Mouse (Mus musculus) C2C12 (cell line): ENCODE results near the gene Akirin2. TPM values are rescaled to one million over a fixed set of nuclear protein-coding genes. Genes with fewer than 3 reads are reported as not detected.
A peak's percentile ranks its signal among the peaks of the same experiment; 100 is the strongest.

ENCODE experiments used
- H3K27me3 ChIP-seq: one replicate; pipeline ENCODE4 v1.6.1; 2011; ENCODE audit not compliant: control insufficient read depth, insufficient read depth, insufficient read length
- H3K36me3 ChIP-seq: one replicate; pipeline ENCODE4 v1.6.1; 2011; ENCODE audit not compliant: control insufficient read depth, insufficient read depth
- H3K4me3 ChIP-seq: one replicate; pipeline ENCODE4 v1.5.1; 2011; ENCODE audit warnings: mild to moderate bottlenecking, control low read depth; ENCODE audit not compliant: poor library complexity, insufficient read depth, severe bottlenecking
- H3K79me2 ChIP-seq: one replicate; pipeline ENCODE4 v1.6.1; 2011; ENCODE audit not compliant: control insufficient read depth, insufficient read depth
- H3K79me3 ChIP-seq: one replicate; pipeline ENCODE4 v1.6.1; 2011; ENCODE audit warnings: low read depth, control low read depth
- H3ac ChIP-seq: one replicate; pipeline ENCODE3; 2011; ENCODE audit warnings: low read depth; ENCODE audit not compliant: control insufficient read depth, insufficient read length
- CEBPB ChIP-seq: IDR thresholded peaks from one replicate; pipeline ENCODE4 v1.6.1; 2011; ENCODE audit warnings: low read depth, mild to moderate bottlenecking, control low read depth, moderate library complexity
- CTCF ChIP-seq: IDR thresholded peaks from one replicate; pipeline ENCODE4 v1.5.1; 2011; ENCODE audit not compliant: control insufficient read depth, insufficient read depth, insufficient read length
- FOSL1 ChIP-seq: IDR thresholded peaks from one replicate; pipeline ENCODE4 v1.8.0; 2011; ENCODE audit warnings: mild to moderate bottlenecking, low read length; ENCODE audit not compliant: poor library complexity, insufficient read depth, severe bottlenecking
- MAX ChIP-seq: IDR thresholded peaks from one replicate; pipeline ENCODE4 v1.6.1; 2011; ENCODE audit warnings: mild to moderate bottlenecking, control low read depth
- MYOD1 ChIP-seq: IDR thresholded peaks from one replicate; pipeline ENCODE4 v1.6.1; 2011; ENCODE audit warnings: low read depth; ENCODE audit not compliant: control insufficient read depth, insufficient read length
- MYOG ChIP-seq: IDR thresholded peaks from one replicate; pipeline ENCODE4 v1.6.1; 2011; ENCODE audit not compliant: control insufficient read depth, insufficient read length; ENCODE audit errors: extremely low read depth
- USF1 ChIP-seq: IDR thresholded peaks from one replicate; pipeline ENCODE4 v1.6.1; 2011; ENCODE audit warnings: low read depth, mild to moderate bottlenecking, control low read depth, moderate library complexity
- polyA plus RNA-seq: library from polyadenylated mRNA; unstranded; fragments of >200 nt; fragmentation: generic; extraction: Trizol; gene quantifications from one replicate; pipeline ENCODE4 v1.2.1, GENCODE M21; 2012; ENCODE audit warnings: missing spikeins

Akirin2 gene
- polyA plus RNA-seq, 1 experiment = 59.6 TPM

DNA sequence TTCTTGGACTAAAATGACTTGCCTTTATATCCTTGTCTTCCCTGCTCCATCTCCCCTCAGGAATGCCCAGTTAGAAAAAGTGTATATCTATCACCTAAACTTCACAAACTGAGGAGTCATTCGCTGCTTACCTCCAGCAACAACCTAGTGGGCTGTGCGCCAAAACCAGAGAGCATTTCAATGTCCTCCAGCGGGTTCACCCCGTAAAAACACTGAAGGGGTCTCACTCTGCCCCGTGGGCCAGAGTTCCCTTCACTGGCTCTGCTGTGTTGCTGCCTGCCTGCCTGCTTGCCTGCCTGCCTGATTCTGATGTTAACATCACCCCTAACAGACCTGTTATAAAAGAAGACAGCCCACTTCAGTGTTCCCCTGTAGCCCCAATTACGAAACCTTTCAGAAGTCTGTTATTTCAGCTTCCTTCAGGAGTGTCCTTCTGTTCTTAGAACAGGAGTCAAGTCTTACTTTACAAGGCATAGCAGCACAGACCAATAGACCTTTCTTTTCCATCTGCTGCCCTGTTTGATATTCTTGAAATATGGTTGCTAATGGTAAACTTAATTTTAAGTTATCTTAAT, 62.9 kb downstream of the Akirin2 start:
- Histone ChIP-seq H3K79me2 (peaks cover 56% of the 10 kb centered on the region), H3K79me3 (peaks cover 33% of the 10 kb centered on the region), H3ac (peak overlapping the region; percentile 23), H3K36me3 (peaks cover 14% of the 10 kb centered on the region), H3K27me3 (no peaks in the 10 kb centered on the region), H3K4me3 (peak overlapping the region; percentile 76)
- no peak for TF ChIP-seq FOSL1
- no peak for TF ChIP-seq USF1
- no peak for TF ChIP-seq CEBPB
- no peak for TF ChIP-seq CTCF

DNA sequence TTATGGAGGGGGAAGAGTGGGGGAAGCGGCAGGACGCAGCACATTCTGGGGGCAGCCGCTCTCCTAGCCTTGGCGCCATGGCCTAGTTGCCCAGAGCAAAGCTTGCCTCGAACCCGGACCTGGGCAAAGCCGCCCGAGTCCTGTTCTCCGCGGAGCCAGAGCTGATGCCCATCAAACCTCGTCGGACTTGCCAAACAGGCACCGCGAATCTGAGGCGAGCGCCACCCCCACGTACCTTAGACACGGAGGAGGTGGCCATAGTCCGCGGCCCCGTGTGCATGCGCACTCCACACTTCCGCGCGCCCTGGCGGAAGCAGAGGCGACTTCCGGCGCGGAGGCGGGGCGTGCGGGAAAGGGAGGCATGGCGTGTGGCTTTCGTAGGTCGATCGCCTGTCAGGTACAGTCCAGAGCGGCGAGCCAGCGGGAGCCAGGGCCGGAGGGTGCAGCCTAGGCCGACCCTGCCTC, 63.9 kb downstream of the Akirin2 start, which contains the start of the genes Orc3 and Rars2:
Gene Orc3, minus strand, starts transcription at position 315 of the 465 bp plus-strand sequence.
Gene Rars2, plus strand, starts transcription at position 328 of the 465 bp plus-strand sequence.
- Histone ChIP-seq H3ac (peak within 1 kb of the TSS; percentile 98), H3K79me3 (peaks cover 32% of the 10 kb centered on the region), H3K79me2 (peaks cover 56% of the 10 kb centered on the region), H3K4me3 (peak within 1 kb of the TSS; percentile 76), H3K36me3 (peaks cover 6% of the 10 kb centered on the region), H3K27me3 (no peaks in the 10 kb centered on the region)
- TF ChIP-seq MYOG (no peak), CTCF (no peak), CEBPB (no peak), MYOD1 (no peak), MAX (peak; percentile 85), USF1 (no peak), FOSL1 (no peak)

DNA sequence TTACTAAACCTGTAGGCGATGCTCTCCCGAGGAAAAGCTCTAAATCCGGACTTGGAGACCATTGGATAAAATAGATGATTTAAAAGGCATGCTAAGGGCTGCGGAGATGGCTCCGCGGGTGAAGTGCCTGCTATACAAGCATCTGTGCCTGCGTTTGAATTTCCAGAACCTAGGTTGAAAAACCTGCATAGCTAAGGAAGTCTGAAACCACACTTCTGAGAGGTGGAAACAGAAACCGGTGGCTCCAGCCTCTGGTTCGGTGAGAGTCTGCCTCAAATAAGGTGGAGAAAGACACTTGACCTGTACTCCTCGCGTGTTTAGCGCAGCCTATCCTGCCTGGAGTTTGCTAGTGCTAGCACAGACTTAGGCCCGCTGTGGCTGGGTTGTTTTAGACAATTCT, 64.6 kb downstream of the Akirin2 start:
- H3K36me3 ChIP-seq = peaks cover under 1% of the 10 kb centered on the region

DNA sequence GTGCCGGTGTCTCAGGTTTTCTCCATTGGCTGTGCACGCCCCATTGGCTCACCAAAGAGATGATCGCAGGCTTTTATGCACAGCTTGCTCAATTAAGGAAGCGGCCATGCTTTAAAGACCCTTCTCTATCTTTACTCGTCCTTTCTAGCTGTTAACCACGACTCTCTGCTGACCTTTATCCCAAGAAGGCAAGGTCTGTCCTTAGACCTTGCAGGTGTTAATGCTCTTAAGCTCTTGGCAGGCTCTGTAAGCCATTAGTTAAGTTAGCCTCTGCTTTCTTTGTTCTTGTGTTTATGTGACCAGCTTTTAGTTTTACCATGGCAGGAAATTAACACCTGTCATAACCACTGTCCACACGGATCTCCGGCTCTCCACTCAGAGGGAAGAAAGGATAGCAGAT, 65.4 kb downstream of the Akirin2 start:
- Histone ChIP-seq H3K79me3 (peaks cover 28% of the 10 kb centered on the region), H3ac (no peak overlapping the region), H3K27me3 (no peaks in the 10 kb centered on the region), H3K79me2 (peaks cover 52% of the 10 kb centered on the region), H3K36me3 (peaks cover 4% of the 10 kb centered on the region), H3K4me3 (no peak overlapping the region)
- TF ChIP-seq USF1 = no peak
- TF ChIP-seq MYOG = no peak
- TF ChIP-seq MAX = no peak
- TF ChIP-seq CTCF = no peak
- no peak for TF ChIP-seq CEBPB
- TF ChIP-seq MYOD1 = no peak
- TF ChIP-seq FOSL1 = no peak

More for the DNA sequence above, 64.6 kb downstream of the Akirin2 start:
- Histone ChIP-seq H3K4me3 (peak overlapping the region; percentile 76), H3K79me3 (peaks cover 32% of the 10 kb centered on the region), H3K27me3 (no peaks in the 10 kb centered on the region), H3K79me2 (peaks cover 56% of the 10 kb centered on the region), H3ac (peak overlapping the region; percentile 56)
- TF ChIP-seq USF1 = no peak
- TF ChIP-seq FOSL1 = no peak
- TF ChIP-seq MYOD1 = no peak
- no peak for TF ChIP-seq CEBPB
- no peak for TF ChIP-seq CTCF
- no peak for TF ChIP-seq MYOG
- no peak for TF ChIP-seq MAX

Other genes starting within 250 kb of the Akirin2 start
- 14.2 TPM for gene Orc3, start 64.0 kb downstream of the Akirin2 start, polyA plus RNA-seq
- gene Rars2, start 64.0 kb downstream of the Akirin2 start, polyA plus RNA-seq = 9.7 TPM
- gene Slc35a1, start 136.5 kb downstream of the Akirin2 start, polyA plus RNA-seq = 18.4 TPM
- 0.04 TPM for gene Cfap206, start 179.3 kb downstream of the Akirin2 start, polyA plus RNA-seq
- gene Gm136, start 205.3 kb downstream of the Akirin2 start, polyA plus RNA-seq = not detected
- gene Smim8, start 227.5 kb downstream of the Akirin2 start, polyA plus RNA-seq = 11.1 TPM